Mouse (Mus musculus) G1E (cell line): ENCODE measurements around the gene Gm10722.
"Not testable (repeated sequence)": the region's sequence is repeated elsewhere in the genome, so short reads cannot be mapped to it uniquely, and the experiment has no call there.

ENCODE experiments used
- CTCF ChIP-seq: IDR thresholded peaks from 2 replicates; pipeline ENCODE4 v1.5.1; 2012; ENCODE audit warnings: low read depth, low read length, inconsistent platforms, mixed read lengths
- GATA1 ChIP-seq: IDR thresholded peaks from 2 replicates; pipeline ENCODE4 v1.6.1; 2012; ENCODE audit warnings: borderline replicate concordance, low read length, inconsistent platforms, mixed read lengths

GRCm38 (mm10) chr9:3025653-3026052 lies 24.9 kb downstream of the Gm10722 start:
- TF ChIP-seq CTCF, GATA1: not testable (repeated sequence)
